Mouse (Mus musculus) ES-Bruce4 (cell line): ENCODE measurements around the gene Sec1. TPM values are rescaled to one million over a fixed set of nuclear protein-coding genes. Genes with fewer than 3 reads are reported as not detected.

Experiments used
- H3K27ac ChIP-seq: 2 replicates; pipeline ENCODE4 v1.5.1; 2012; ENCODE audit warnings: low read length, inconsistent platforms; ENCODE audit not compliant: insufficient read depth
- H3K27me3 ChIP-seq: 2 replicates; pipeline ENCODE4 v1.6.1; 2012; ENCODE audit warnings: mild to moderate bottlenecking, low read length, inconsistent platforms; ENCODE audit not compliant: control insufficient read depth, poor library complexity, insufficient read depth, severe bottlenecking
- H3K36me3 ChIP-seq: 2 replicates; pipeline ENCODE4 v1.6.1; 2012; ENCODE audit warnings: inconsistent platforms, mild to moderate bottlenecking, low read length, moderate library complexity; ENCODE audit not compliant: control insufficient read depth, poor library complexity, insufficient read depth, severe bottlenecking
- H3K4me1 ChIP-seq: one replicate; pipeline ENCODE4 v1.8.1; 2011; ENCODE audit warnings: low read length; ENCODE audit not compliant: control insufficient read depth, insufficient read depth
- H3K4me3 ChIP-seq: 2 replicates; pipeline ENCODE4 v1.5.1; 2011; ENCODE audit warnings: low read depth, mild to moderate bottlenecking, low read length
- H3K9ac ChIP-seq: 2 replicates; pipeline ENCODE4 v1.6.1; 2012; ENCODE audit warnings: low read depth, mild to moderate bottlenecking, inconsistent platforms; ENCODE audit not compliant: poor library complexity, severe bottlenecking
- H3K9me3 ChIP-seq: replicated peaks from 2 replicates; pipeline ENCODE4 v1.6.1; 2012; ENCODE audit warnings: mild to moderate bottlenecking, low read length, inconsistent platforms; ENCODE audit not compliant: control insufficient read depth, poor library complexity, insufficient read depth, severe bottlenecking
- CTCF ChIP-seq: IDR thresholded peaks from one replicate; pipeline ENCODE4 v1.8.1; 2011; ENCODE audit warnings: low read depth, low read length
- EP300 ChIP-seq: IDR thresholded peaks from 2 replicates; pipeline ENCODE4 v1.6.1; 2011; ENCODE audit warnings: low read depth, low read length; ENCODE audit not compliant: insufficient read depth
- POLR2A ChIP-seq: IDR thresholded peaks from one replicate; pipeline ENCODE4 v1.8.1; 2011; ENCODE audit warnings: low read length; ENCODE audit not compliant: insufficient read depth
- polyA plus RNA-seq: library from polyadenylated mRNA; stranded (reverse); fragments of >200 nt; gene quantifications from 2 replicates; pipeline ENCODE4 v1.2.4, GENCODE M21; 2011; ENCODE audit warnings: low read depth; ENCODE audit not compliant: missing spikeins, insufficient read depth, insufficient read length

Sec1 gene
- polyA plus RNA-seq, 1 experiment: 1.4 TPM

- Histone ChIP-seq H3K36me3 (no peaks in the 10 kb centered on the region), H3K4me1 (peaks cover 10% of the 10 kb centered on the region), H3K9me3 (no peaks in the 10 kb centered on the region), H3K27ac (no peak within 1 kb of the TSS), H3K9ac (peak within 1 kb of the TSS; percentile 86), H3K27me3 (peaks cover under 1% of the 10 kb centered on the region; the same call in 1 of the 2 replicates), H3K4me3 (peak within 1 kb of the TSS; percentile 66)
- no peak for TF ChIP-seq POLR2A
- no peak for TF ChIP-seq EP300
- TF ChIP-seq CTCF: no peak
Measured at GRCm38 (mm10) chr7:45704730-45705442, 10.7 kb upstream of the Sec1 start, which contains the start of gene Dbp. Gene Dbp, plus strand, starts transcription at chr7:45705088.

DNA sequence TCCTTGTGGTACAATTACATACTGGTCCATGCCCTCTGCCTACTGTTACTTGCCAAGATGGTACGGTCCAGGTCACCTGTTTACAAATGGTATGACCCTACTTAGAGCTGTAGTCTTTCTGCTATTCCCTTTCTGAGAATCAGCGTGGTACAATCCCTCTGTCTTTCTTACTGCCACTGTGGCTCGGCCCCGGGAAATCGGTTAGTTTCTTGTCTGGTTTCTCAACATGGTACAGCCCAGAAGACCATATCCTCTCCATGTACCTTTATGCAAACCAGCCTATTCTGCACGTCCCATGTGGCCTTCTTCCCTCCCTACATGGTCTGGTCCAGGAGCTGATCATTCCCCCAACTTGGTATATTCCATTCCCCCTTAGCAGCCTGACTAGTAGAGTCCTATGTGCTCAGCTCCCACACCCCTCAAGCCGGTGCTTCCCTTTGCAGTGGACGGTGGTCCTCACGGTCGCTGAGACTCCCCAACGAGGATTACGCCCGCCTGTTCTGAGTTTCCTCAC is 9.9 kb upstream of the Sec1 start:
- peaks cover 7% of the 10 kb centered on the region for H3K4me1 ChIP-seq
- peaks cover 3% of the 10 kb centered on the region; the same call in 1 of the 2 replicates for H3K27me3 ChIP-seq
- no peaks in the 10 kb centered on the region for H3K9me3 ChIP-seq
- TF ChIP-seq EP300 (no peak), POLR2A (peak; percentile 32)
- H3K9ac ChIP-seq: peak overlapping the region; percentile 32
- H3K27ac ChIP-seq: no peak overlapping the region
- H3K4me3 ChIP-seq: peak overlapping the region; percentile 66
- H3K36me3 ChIP-seq: no peaks in the 10 kb centered on the region

GRCm38 (mm10) chr7:45703521-45704033 is 9.4 kb upstream of the Sec1 start:
- H3K36me3 ChIP-seq: no peaks in the 10 kb centered on the region
- H3K9ac ChIP-seq: peak overlapping the region; percentile 32; the same call in 1 of the 2 replicates
- H3K27me3 ChIP-seq: peaks cover 3% of the 10 kb centered on the region; the same call in 1 of the 2 replicates
- H3K9me3 ChIP-seq: no peaks in the 10 kb centered on the region
- no peak for TF ChIP-seq CTCF
- no peak for TF ChIP-seq EP300
- TF ChIP-seq POLR2A: no peak
- H3K4me1 ChIP-seq: peaks cover 6% of the 10 kb centered on the region
- H3K4me3 ChIP-seq: peak overlapping the region; percentile 28
- H3K27ac ChIP-seq: no peak overlapping the region

GRCm38 (mm10) chr7:45702809-45703520 is 8.8 kb upstream of the Sec1 start:
- Histone ChIP-seq H3K27ac (no peak overlapping the region), H3K9ac (no peak overlapping the region), H3K4me3 (no peak overlapping the region), H3K36me3 (no peaks in the 10 kb centered on the region), H3K27me3 (peaks cover 3% of the 10 kb centered on the region; the same call in 1 of the 2 replicates), H3K9me3 (no peaks in the 10 kb centered on the region), H3K4me1 (peaks cover under 1% of the 10 kb centered on the region)
- TF ChIP-seq POLR2A: no peak
- no peak for TF ChIP-seq CTCF
- TF ChIP-seq EP300: no peak

DNA sequence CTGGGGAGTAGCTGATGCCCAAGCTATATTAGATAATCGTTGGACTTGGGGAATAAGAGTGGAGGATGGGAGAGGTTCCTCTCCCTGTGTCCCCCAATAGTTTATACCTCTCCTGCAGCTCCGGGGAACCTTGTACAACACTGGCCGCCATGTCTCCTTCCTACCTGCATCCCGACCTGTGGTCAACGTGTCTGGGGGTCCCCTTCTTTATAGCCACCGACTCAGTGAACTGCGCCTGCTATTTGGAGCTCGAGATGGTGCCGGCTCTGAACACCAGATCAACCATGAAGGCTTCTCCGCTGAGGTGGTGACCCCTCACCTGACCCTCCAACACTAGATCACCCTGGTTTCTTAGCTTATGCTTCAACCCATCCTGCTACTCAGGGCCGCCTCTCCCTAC is 8.1 kb upstream of the Sec1 start:
- Histone ChIP-seq H3K4me1 (no peaks in the 10 kb centered on the region), H3K4me3 (no peak overlapping the region), H3K36me3 (no peaks in the 10 kb centered on the region), H3K27me3 (peaks cover 3% of the 10 kb centered on the region; the same call in 1 of the 2 replicates), H3K27ac (no peak overlapping the region), H3K9ac (no peak overlapping the region), H3K9me3 (no peaks in the 10 kb centered on the region)
- TF ChIP-seq CTCF (no peak), EP300 (no peak), POLR2A (no peak)

DNA sequence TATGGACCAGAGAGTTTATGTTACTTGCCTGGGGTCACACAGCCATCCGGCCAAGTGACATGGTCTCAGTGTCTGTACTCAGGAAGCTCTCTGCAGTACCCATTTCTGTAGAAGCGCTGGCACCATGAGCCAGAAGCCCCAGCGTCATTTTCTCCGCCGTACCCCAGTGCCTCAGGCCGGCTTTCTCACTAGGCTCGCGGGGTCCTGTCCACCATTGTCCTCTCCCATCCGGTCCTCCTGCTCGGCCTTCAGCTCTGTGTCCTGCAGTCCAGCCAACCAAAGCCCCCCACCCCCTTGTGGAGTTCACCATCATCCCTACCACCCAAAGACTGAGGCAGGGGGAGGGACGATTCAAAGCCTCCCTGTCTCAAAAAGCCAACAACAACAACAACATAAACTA is 7.4 kb upstream of the Sec1 start:
- no peaks in the 10 kb centered on the region for H3K9me3 ChIP-seq
- no peaks in the 10 kb centered on the region for H3K4me1 ChIP-seq
- H3K27ac ChIP-seq: no peak overlapping the region
- no peak overlapping the region for H3K4me3 ChIP-seq
- TF ChIP-seq POLR2A (no peak), CTCF (no peak)
- H3K27me3 ChIP-seq: peaks cover 3% of the 10 kb centered on the region; the same call in 1 of the 2 replicates
- H3K36me3 ChIP-seq: no peaks in the 10 kb centered on the region
- peak overlapping the region; percentile 42; the same call in 1 of the 2 replicates for H3K9ac ChIP-seq
